Mouse (Mus musculus) heart, embryonic 14.5 days (tissue): ENCODE results near the gene Olfr922. TPM values are rescaled to one million over a fixed set of nuclear protein-coding genes. Genes with fewer than 3 reads are reported as not detected.
A peak's percentile ranks its signal among the peaks of the same experiment; 100 is the strongest.

Source experiments
- ATAC-seq: fragments of 200-750 bp; cut with Nextera tagmentation; 2 replicates; pipeline ENCODE4 v1.8.0; 2017; ENCODE audit warnings: low read depth, moderate TSS enrichment; ENCODE audit not compliant: insufficient number of reproducible peaks, insufficient read depth, low FRiP score
- H3K27ac ChIP-seq, 2 experiments: fragments of 200-500 bp in 1 of 2; fragments of 300-500 bp in 1 of 2; sonication (generic) in 1 of 2; replicated peaks in 1 of 2; 2 replicates each; pipeline ENCODE4 v1.5.1; 2012 to 2014; ENCODE audit warnings: low read depth in 2 of 2, low read length in 2 of 2, control low read depth in 1 of 2, mild to moderate bottlenecking in 1 of 2, mixed read lengths in 1 of 2; ENCODE audit not compliant: control insufficient read depth in 1 of 2, insufficient read depth in 1 of 2
- H3K27me3 ChIP-seq: fragments of 300-500 bp; sonication (generic); 2 replicates; pipeline ENCODE4 v1.6.1; 2014; ENCODE audit warnings: mild to moderate bottlenecking, low read length, control low read depth; ENCODE audit not compliant: control insufficient read depth, insufficient read depth
- H3K36me3 ChIP-seq: fragments of 300-500 bp; sonication (generic); 2 replicates; pipeline ENCODE4 v1.6.1; 2014; ENCODE audit warnings: mild to moderate bottlenecking, control low read depth, low read length, mixed read lengths; ENCODE audit not compliant: control insufficient read depth, insufficient read depth
- H3K4me1 ChIP-seq, 2 experiments: fragments of 200-500 bp in 1 of 2; fragments of 300-500 bp in 1 of 2; sonication (generic) in 1 of 2; 2 replicates each; pipeline ENCODE4 v1.6.1; 2012 to 2014; ENCODE audit warnings: low read length in 2 of 2, control low read depth in 1 of 2, mixed read lengths in 1 of 2; ENCODE audit not compliant: control insufficient read depth in 2 of 2, insufficient read depth in 2 of 2
- H3K4me2 ChIP-seq: fragments of 300-500 bp; sonication (generic); 2 replicates; pipeline ENCODE4 v1.6.1; 2014; ENCODE audit warnings: mild to moderate bottlenecking, low read length
- H3K4me3 ChIP-seq, 2 experiments: fragments of 200-500 bp in 1 of 2; fragments of 300-500 bp in 1 of 2; sonication (generic) in 1 of 2; 2 replicates each; pipeline ENCODE4 v1.5.1; 2012 to 2014; ENCODE audit warnings: low read length in 2 of 2, mild to moderate bottlenecking in 2 of 2, control low read depth in 1 of 2, low read depth in 1 of 2, moderate library complexity in 1 of 2; ENCODE audit not compliant: control insufficient read depth in 1 of 2, insufficient read depth in 1 of 2
- H3K9ac ChIP-seq: fragments of 300-500 bp; sonication (generic); 2 replicates; pipeline ENCODE4 v1.6.1; 2014; ENCODE audit warnings: mild to moderate bottlenecking, low read length
- H3K9me3 ChIP-seq: fragments of 300-500 bp; sonication (generic); 2 replicates; pipeline ENCODE4 v1.6.1; 2016; ENCODE audit warnings: low read length, control low read depth; ENCODE audit not compliant: control insufficient read depth
- WGBS: fragments of 180-500 bp; shearing (Covaris S2); extraction: QIAGEN DNeasy Blood & Tissue Kit; methylation state at CpG from one replicate; pipeline ENCODE4 v1.1.7; 2014; 5-methylcytosine and 5-hydroxymethylcytosine counted together
- polyA plus RNA-seq: library from polyadenylated mRNA; unstranded; fragments of >200 nt; fragmentation: Nextera tagmentation; extraction: Ambion mirVana; gene quantifications from 2 replicates; pipeline ENCODE4 v1.2.1, GENCODE M21; 2014

The Olfr922 gene
- polyA plus RNA-seq = 0.12 TPM in 1 of 2 replicates, not detected in the other

- H3K4me1 ChIP-seq = no peaks in the 10 kb centered on the region
- H3K27me3 ChIP-seq = no peaks in the 10 kb centered on the region
- H3K36me3 ChIP-seq = no peaks in the 10 kb centered on the region
- no peak within 1 kb of the TSS for H3K9ac ChIP-seq
- no peaks in the 10 kb centered on the region for H3K9me3 ChIP-seq
- no peak for ATAC-seq
- H3K4me2 ChIP-seq = no peak within 1 kb of the TSS
- no peak within 1 kb of the TSS for H3K4me3 ChIP-seq
- no peak within 1 kb of the TSS for H3K27ac ChIP-seq
- 58% methylated on average over 2 of the region's 2 CpGs for WGBS
Measured at GRCm38 (mm10) chr9:38814314-38814713, at the start of gene Olfr922. Gene Olfr922 (plus strand): TSS chr9:38814614.

GRCm38 (mm10) chr9:38772768-38773167, 41.6 kb upstream of the Olfr922 start, which contains the start of gene Olfr921:
Gene Olfr921 (plus strand): TSS chr9:38773068.
- Histone ChIP-seq H3K4me2 (no peak within 1 kb of the TSS), H3K27ac (no peak within 1 kb of the TSS), H3K4me1 (no peaks in the 10 kb centered on the region), H3K9me3 (no peaks in the 10 kb centered on the region), H3K36me3 (no peaks in the 10 kb centered on the region), H3K4me3 (no peak within 1 kb of the TSS), H3K9ac (no peak within 1 kb of the TSS), H3K27me3 (no peaks in the 10 kb centered on the region)
- no peak for ATAC-seq

- Histone ChIP-seq H3K9me3 (no peaks in the 10 kb centered on the region), H3K27ac (no peak overlapping the region), H3K27me3 (no peaks in the 10 kb centered on the region), H3K4me2 (no peak overlapping the region), H3K4me1 (no peaks in the 10 kb centered on the region), H3K4me3 (no peak overlapping the region), H3K36me3 (no peaks in the 10 kb centered on the region), H3K9ac (no peak overlapping the region)
- ATAC-seq = no peak
- 78% methylated on average over 2 of the region's 2 CpGs for WGBS
Measured at GRCm38 (mm10) chr9:38792689-38793088, 21.7 kb upstream of the Olfr922 start.

- Histone ChIP-seq H3K27ac (no peak overlapping the region), H3K4me3 (no peak overlapping the region), H3K4me1 (no peaks in the 10 kb centered on the region), H3K36me3 (no peaks in the 10 kb centered on the region), H3K9me3 (no peaks in the 10 kb centered on the region), H3K4me2 (no peak overlapping the region), H3K27me3 (no peaks in the 10 kb centered on the region), H3K9ac (no peak overlapping the region)
- no peak for ATAC-seq
Measured at GRCm38 (mm10) chr9:38805696-38806095, 8.7 kb upstream of the Olfr922 start.

GRCm38 (mm10) chr9:38815458-38815986, 1.1 kb downstream of the Olfr922 start:
- Histone ChIP-seq H3K9me3 (no peaks in the 10 kb centered on the region), H3K4me1 (no peaks in the 10 kb centered on the region), H3K27me3 (no peaks in the 10 kb centered on the region), H3K27ac (no peak overlapping the region), H3K4me2 (no peak overlapping the region), H3K4me3 (no peak overlapping the region), H3K36me3 (no peaks in the 10 kb centered on the region), H3K9ac (no peak overlapping the region)
- 89% methylated on average over 1 of the region's 1 CpGs for WGBS
- no peak for ATAC-seq

- no peaks in the 10 kb centered on the region for H3K36me3 ChIP-seq
- no peaks in the 10 kb centered on the region for H3K4me1 ChIP-seq
- no peaks in the 10 kb centered on the region for H3K27me3 ChIP-seq
- H3K9ac ChIP-seq = no peak within 1 kb of the TSS
- no peaks in the 10 kb centered on the region for H3K9me3 ChIP-seq
- WGBS = 86% methylated on average over 1 of the region's 1 CpGs
- no peak for ATAC-seq
- no peak within 1 kb of the TSS for H3K4me2 ChIP-seq
- H3K4me3 ChIP-seq = no peak within 1 kb of the TSS
- no peak within 1 kb of the TSS for H3K27ac ChIP-seq
Measured at GRCm38 (mm10) chr9:38826245-38826644, 11.8 kb downstream of the Olfr922 start, which contains the start of gene Olfr923. Gene Olfr923 (plus strand): TSS chr9:38826545.

- H3K9ac ChIP-seq = no peak overlapping the region
- 4% methylated on average over 2 of the region's 2 CpGs for WGBS
- no peak overlapping the region for H3K27ac ChIP-seq
- H3K9me3 ChIP-seq = no peaks in the 10 kb centered on the region
- no peaks in the 10 kb centered on the region for H3K36me3 ChIP-seq
- H3K27me3 ChIP-seq = no peaks in the 10 kb centered on the region
- H3K4me1 ChIP-seq = peaks cover 0 to 5% of the 10 kb centered on the region in 2 experiments; a peak in 1 of 4 replicates
- no peak overlapping the region for H3K4me3 ChIP-seq
- H3K4me2 ChIP-seq = peak overlapping the region; percentile 28
- ATAC-seq = no peak
Measured at GRCm38 (mm10) chr9:38833027-38833426, 18.6 kb downstream of the Olfr922 start.

- Histone ChIP-seq H3K9ac (no peak within 1 kb of the TSS), H3K9me3 (no peaks in the 10 kb centered on the region), H3K27me3 (no peaks in the 10 kb centered on the region), H3K36me3 (no peaks in the 10 kb centered on the region), H3K4me2 (no peak within 1 kb of the TSS), H3K27ac (no peak within 1 kb of the TSS), H3K4me1 (no peaks in the 10 kb centered on the region), H3K4me3 (no peak within 1 kb of the TSS)
- WGBS = 85% methylated on average over 1 of the region's 1 CpGs
- ATAC-seq = no peak
Measured at GRCm38 (mm10) chr9:38844149-38844548, 29.7 kb downstream of the Olfr922 start, which contains the start of gene Olfr924. Gene Olfr924 (plus strand): TSS chr9:38844449.
